19 mouse cellular contexts compared by ENCODE assay signal in the genomic region with DNA sequence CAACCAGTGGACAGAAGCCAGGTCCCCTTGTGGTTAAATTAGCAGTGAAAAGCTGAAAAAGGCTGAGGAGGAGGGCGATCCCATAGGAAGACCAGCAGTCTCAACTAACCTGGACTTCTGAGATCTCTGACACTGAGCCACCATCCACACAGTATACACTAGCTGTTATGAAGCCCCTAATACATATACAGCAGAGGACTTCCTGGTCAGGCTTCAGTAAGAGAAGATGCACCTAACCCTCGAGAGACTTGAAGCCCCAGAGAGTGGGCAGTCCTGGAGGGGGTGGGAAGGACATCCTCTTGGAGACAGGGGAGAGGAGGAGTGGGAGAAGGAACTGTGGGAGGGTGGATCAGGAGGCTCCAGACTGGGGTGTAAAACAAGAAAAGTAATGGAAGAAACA.
DNase-seq lines count a peak whose midpoint lies in the region; ATAC-seq lines count a peak whose summit lies in the region.
"Had no signal": no experiment of that assay in that cellular context is flagged by ENCODE, and none has a peak within 500 bp of the region (broad histone marks: within the 10 kb centered on the region; RNA-seq: fewer than 3 reads in every experiment).

No protein-coding gene starts in this region.

- no peak for DNase-seq in embryonic facial prominence, embryonic 10.5 days (ENCODE audit: low spot score)
- no peak for DNase-seq in midbrain, embryonic 14.5 days
- DNase-seq: adrenal gland, adult 2 months; adrenal gland, adult 8-10 months; adrenal gland, postnatal 10 days; adrenal gland, postnatal 14 days; adrenal gland, postnatal 25 days; adrenal gland, postnatal 36 days; B cell, adult 2 months; cerebellum, adult 11 months; cerebellum, adult 11-12 months; cerebellum, adult 18-20 months had no signal

- WGBS in embryonic facial prominence, embryonic 13.5 days, result 88% methylated on average over 2 of the region's 2 CpGs
- WGBS in embryonic facial prominence, embryonic 10.5 days, result 88% methylated on average over 2 of the region's 2 CpGs
- WGBS in midbrain, embryonic 14.5 days, result 94% methylated on average over 2 of the region's 2 CpGs
- 85% methylated on average over 2 of the region's 2 CpGs for WGBS in midbrain, embryonic 13.5 days

- H3K4me1 ChIP-seq in embryonic facial prominence, embryonic 13.5 days, result no peaks in the 10 kb centered on the region
- 0 out of 2 replicates have a peak, but pooled peaks cover 8% of the 10 kb centered on the region for H3K4me1 ChIP-seq in embryonic facial prominence, embryonic 10.5 days
- no peaks in the 10 kb centered on the region for H3K4me1 ChIP-seq in midbrain, embryonic 14.5 days (ENCODE audit: control insufficient read depth, insufficient read depth, low read length)
- H3K4me1 ChIP-seq in midbrain, embryonic 13.5 days (replicated peaks), result no peaks in the 10 kb centered on the region

- H3K9me3 ChIP-seq in embryonic facial prominence, embryonic 13.5 days, result no peaks in the 10 kb centered on the region
- no peaks in the 10 kb centered on the region for H3K9me3 ChIP-seq in embryonic facial prominence, embryonic 10.5 days
- no peaks in the 10 kb centered on the region for H3K9me3 ChIP-seq in midbrain, embryonic 14.5 days (ENCODE audit: control insufficient read depth, low read length)
- H3K9me3 ChIP-seq in midbrain, embryonic 13.5 days, result no peaks in the 10 kb centered on the region

- no peaks in the 10 kb centered on the region for H3K27me3 ChIP-seq in embryonic facial prominence, embryonic 13.5 days
- H3K27me3 ChIP-seq in embryonic facial prominence, embryonic 10.5 days (replicated peaks; ENCODE audit: low read depth, poor library complexity, severe bottlenecking), result no peaks in the 10 kb centered on the region
- H3K27me3 ChIP-seq in midbrain, embryonic 14.5 days (ENCODE audit: control insufficient read depth, insufficient read depth, low read length), result no peaks in the 10 kb centered on the region
- no peaks in the 10 kb centered on the region for H3K27me3 ChIP-seq in midbrain, embryonic 13.5 days
- H3K27me3 ChIP-seq: CH12.LX had no signal

- ATAC-seq in embryonic facial prominence, embryonic 13.5 days (ENCODE audit: insufficient number of reproducible peaks, insufficient read depth, low FRiP score, low TSS enrichment, low read depth), result 0 out of 2 replicates have a peak, but pooled peaks have one; percentile 69
- ATAC-seq in midbrain, embryonic 14.5 days (ENCODE audit: low FRiP score, low TSS enrichment), result peak; percentile 53; the same call in 1 of the 2 replicates
- no peak for ATAC-seq in midbrain, embryonic 13.5 days
- ATAC-seq: activated CD4-positive, CD25-positive, alpha-beta regulatory T cell, adult 4 months; CD4-positive, CD25-positive, alpha-beta regulatory T cell, adult 4 months; Patski had no signal

- H3K36me3 ChIP-seq in embryonic facial prominence, embryonic 13.5 days, result no peaks in the 10 kb centered on the region
- H3K36me3 ChIP-seq in embryonic facial prominence, embryonic 10.5 days (replicated peaks), result no peaks in the 10 kb centered on the region
- H3K36me3 ChIP-seq in midbrain, embryonic 14.5 days (ENCODE audit: control insufficient read depth, insufficient read depth, low read length), result no peaks in the 10 kb centered on the region
- H3K36me3 ChIP-seq in midbrain, embryonic 13.5 days, result no peaks in the 10 kb centered on the region
- H3K36me3 ChIP-seq: G1E had no signal

- no peak overlapping the region for H3K4me2 ChIP-seq in embryonic facial prominence, embryonic 13.5 days
- no peak overlapping the region for H3K4me2 ChIP-seq in midbrain, embryonic 14.5 days (ENCODE audit: low read length)
- no peak overlapping the region for H3K4me2 ChIP-seq in midbrain, embryonic 13.5 days (replicated peaks)

- H3K4me3 ChIP-seq in embryonic facial prominence, embryonic 13.5 days, result no peak overlapping the region
- no peak overlapping the region for H3K4me3 ChIP-seq in embryonic facial prominence, embryonic 10.5 days
- H3K4me3 ChIP-seq in midbrain, embryonic 14.5 days (replicated peaks; ENCODE audit: low read depth, low read length), result no peak overlapping the region
- no peak overlapping the region for H3K4me3 ChIP-seq in midbrain, embryonic 13.5 days (replicated peaks)

- H3K9ac ChIP-seq in embryonic facial prominence, embryonic 13.5 days, result no peak overlapping the region
- H3K9ac ChIP-seq in midbrain, embryonic 14.5 days (replicated peaks; ENCODE audit: low read length), result no peak overlapping the region
- H3K9ac ChIP-seq in midbrain, embryonic 13.5 days (replicated peaks), result no peak overlapping the region

- H3K27ac ChIP-seq in embryonic facial prominence, embryonic 13.5 days, result no peak overlapping the region
- H3K27ac ChIP-seq in embryonic facial prominence, embryonic 10.5 days (replicated peaks), result no peak overlapping the region
- H3K27ac ChIP-seq in midbrain, embryonic 14.5 days (replicated peaks; ENCODE audit: low read depth, low read length), result no peak overlapping the region
- H3K27ac ChIP-seq in midbrain, embryonic 13.5 days, result no peak overlapping the region
